Mouse (Mus musculus) lung, adult 2 months (tissue): Measurements from ENCODE around the gene Olfr629.
"Not testable (repeated sequence)": the region's sequence is repeated elsewhere in the genome, so short reads cannot be mapped to it uniquely, and the experiment has no call there.

Source experiments
- CTCF ChIP-seq: fragments of 200-500 bp; IDR thresholded peaks from 2 replicates; pipeline ENCODE4 v1.5.1; 2011; ENCODE audit warnings: mild to moderate bottlenecking, low read length, control low read depth; ENCODE audit not compliant: insufficient read depth
- POLR2A ChIP-seq: fragments of 200-500 bp; IDR thresholded peaks from 2 replicates; pipeline ENCODE4 v1.6.1; 2011; ENCODE audit warnings: low read depth, mild to moderate bottlenecking, control low read depth, low read length, borderline replicate concordance; ENCODE audit errors: extremely low read depth

GRCm38 (mm10) chr7:103716398-103716797, 28.3 kb downstream of the Olfr629 start:
- not testable (repeated sequence) for TF ChIP-seq CTCF, POLR2A
